Mouse (Mus musculus) ES-E14 (cell line): Measurements from ENCODE around the gene Lgr6. TPM values are rescaled to one million over a fixed set of nuclear protein-coding genes. Genes with fewer than 3 reads are reported as not detected.

Experiments
- DNase-seq: peaks from one replicate; pipeline ENCODE4 v3.0.0-alpha.2; 2013; ENCODE audit warnings: low read depth, low spot score
- H3K27ac ChIP-seq: 2 replicates; pipeline ENCODE4 v1.5.1; 2012; ENCODE audit warnings: low read depth, mild to moderate bottlenecking, low read length, moderate library complexity, mixed read lengths; ENCODE audit not compliant: poor library complexity, insufficient read depth, severe bottlenecking
- H3K36me3 ChIP-seq: 2 replicates; pipeline ENCODE4 v1.6.1; 2012; ENCODE audit warnings: mild to moderate bottlenecking, low read length, moderate library complexity, mixed read lengths; ENCODE audit not compliant: control insufficient read depth, poor library complexity, insufficient read depth, severe bottlenecking
- H3K4me1 ChIP-seq, 2 experiments: fragments of 150-350 bp in 1 of 2; sonication (generic) in 1 of 2; 2 replicates each; pipeline ENCODE4 v1.6.1; 2012; ENCODE audit warnings: low read length in 2 of 2, mild to moderate bottlenecking in 1 of 2, mixed read lengths in 1 of 2; ENCODE audit not compliant: control insufficient read depth in 2 of 2, insufficient read depth in 2 of 2, poor library complexity in 1 of 2
- H3K4me3 ChIP-seq, 2 experiments: fragments of 150-350 bp in 1 of 2; sonication (generic) in 1 of 2; 2 replicates each; pipeline ENCODE4 v1.5.1; 2012; ENCODE audit warnings: low read length in 2 of 2, low read depth in 1 of 2, mild to moderate bottlenecking in 1 of 2, mixed read lengths in 1 of 2; ENCODE audit not compliant: insufficient read depth in 1 of 2, poor library complexity in 1 of 2, severe bottlenecking in 1 of 2
- H3K9ac ChIP-seq: 2 replicates; pipeline ENCODE4 v1.6.1; 2012; ENCODE audit warnings: low read depth, mild to moderate bottlenecking, low read length, mixed read lengths; ENCODE audit not compliant: poor library complexity, insufficient read depth, severe bottlenecking
- H3K9me3 ChIP-seq: fragments of 150-350 bp; sonication (generic); 2 replicates; pipeline ENCODE4 v1.6.1; 2012; ENCODE audit warnings: low read depth, mild to moderate bottlenecking, low read length; ENCODE audit not compliant: control insufficient read depth, insufficient read depth
- CHD2 ChIP-seq: IDR thresholded peaks from 2 replicates; pipeline ENCODE4 v1.6.1; 2014; ENCODE audit warnings: mild to moderate bottlenecking, low read depth, low read length, inconsistent platforms
- HCFC1 ChIP-seq: IDR thresholded peaks from 2 replicates; pipeline ENCODE4 v1.6.1; 2012; ENCODE audit warnings: low read length, inconsistent platforms, borderline replicate concordance; ENCODE audit not compliant: insufficient read depth
- MAFK ChIP-seq: IDR thresholded peaks from 2 replicates; pipeline ENCODE4 v1.6.1; 2014; ENCODE audit warnings: mild to moderate bottlenecking, low read depth, low read length, inconsistent platforms; ENCODE audit not compliant: insufficient read depth
- ZC3H11A ChIP-seq: IDR thresholded peaks from 2 replicates; pipeline ENCODE4 v1.6.1; 2012; ENCODE audit warnings: low read depth, mild to moderate bottlenecking, inconsistent platforms, low read length, borderline replicate concordance
- ZNF384 ChIP-seq: IDR thresholded peaks from 2 replicates; pipeline ENCODE4 v1.6.1; 2012; ENCODE audit warnings: low read depth, low read length, inconsistent platforms
- in situ Hi-C, 2 experiments: fragments of 600-800 bp; cut with MboI; formaldehyde crosslinking; loops; one replicate each; pipeline ENCODE4 v1.15.1; 2025; ENCODE audit warnings: low sequenced_read_pairs in 2 of 2, inconsistent platforms in 1 of 2; ENCODE audit not compliant: unreplicated experiment in 2 of 2
- total RNA-seq: library from RNA; depleted of rRNA; stranded (reverse); fragments of 300-350 nt; gene quantifications from 2 replicates; pipeline ENCODE4 v1.2.3, GENCODE M21; 2012

Lgr6 gene
- total RNA-seq, 1 experiment = 1.7 TPM

DNA sequence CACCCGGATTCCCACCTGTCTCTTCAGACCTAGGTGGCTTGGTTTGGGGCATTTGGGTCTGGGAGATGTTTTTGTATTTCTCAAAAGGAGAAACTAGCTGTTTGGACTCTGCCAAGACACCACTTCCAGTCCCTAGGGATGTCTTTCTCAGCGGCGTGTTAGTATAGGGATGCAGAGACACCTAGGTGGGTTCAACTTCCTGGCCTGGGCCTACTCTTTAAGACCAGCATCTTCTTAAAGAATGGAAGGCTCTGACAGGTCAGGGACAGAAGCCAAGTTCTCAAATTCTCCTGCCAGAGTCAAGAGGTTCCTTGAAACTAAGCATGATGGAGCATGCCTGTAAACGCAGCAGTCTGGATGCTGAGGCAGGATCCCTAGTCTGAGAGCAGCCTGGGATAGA is 43.4 kb upstream of the Lgr6 start:
- in situ Hi-C loops = no loop called here
- no peak for DNase-seq
- peak overlapping the region; percentile 61 to 85; a peak in 3 of 4 replicates for H3K4me3 ChIP-seq
- TF ChIP-seq MAFK (no peak), ZNF384 (no peak), CHD2 (no peak), HCFC1 (no peak), ZC3H11A (no peak)
- H3K9me3 ChIP-seq = no peaks in the 10 kb centered on the region
- H3K27ac ChIP-seq = no peak overlapping the region
- H3K4me1 ChIP-seq = peaks cover 1 to 2% of the 10 kb centered on the region in 2 experiments; a peak in 1 of 4 replicates
- peaks cover 4% of the 10 kb centered on the region; the same call in 1 of the 2 replicates for H3K36me3 ChIP-seq
- peak overlapping the region; percentile 82; the same call in 1 of the 2 replicates for H3K9ac ChIP-seq

DNA sequence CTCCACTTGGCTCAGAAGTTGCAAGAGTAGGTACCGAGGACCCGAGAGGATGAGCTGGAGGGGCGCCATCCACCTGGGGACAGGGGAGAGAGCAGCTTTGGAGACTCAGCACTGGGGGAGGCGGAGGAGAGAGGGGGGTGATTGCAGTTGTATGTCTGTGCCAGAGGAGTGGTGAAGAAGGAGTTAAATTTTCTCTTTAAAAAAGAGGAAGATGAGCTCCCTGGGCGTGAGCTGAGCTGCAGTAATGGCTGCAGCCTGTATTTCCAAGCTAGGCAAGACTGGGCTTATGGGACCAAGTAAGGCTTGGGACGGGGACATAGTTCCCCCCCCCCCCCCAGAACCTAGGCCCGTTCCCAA is 42.6 kb upstream of the Lgr6 start:
- 0 out of 2 replicates have a peak overlapping the region, but pooled peaks have one; percentile 15 for H3K27ac ChIP-seq
- peak overlapping the region; percentile 61 to 85 for H3K4me3 ChIP-seq
- DNase-seq = no peak
- peaks cover 4% of the 10 kb centered on the region; the same call in 1 of the 2 replicates for H3K36me3 ChIP-seq
- peak overlapping the region; percentile 82 for H3K9ac ChIP-seq
- H3K4me1 ChIP-seq = peaks cover 1 to 2% of the 10 kb centered on the region in 2 experiments; a peak in 1 of 4 replicates
- TF ChIP-seq ZC3H11A (no peak), ZNF384 (no peak)
- H3K9me3 ChIP-seq = no peaks in the 10 kb centered on the region
- in situ Hi-C loops = no loop called here

DNA sequence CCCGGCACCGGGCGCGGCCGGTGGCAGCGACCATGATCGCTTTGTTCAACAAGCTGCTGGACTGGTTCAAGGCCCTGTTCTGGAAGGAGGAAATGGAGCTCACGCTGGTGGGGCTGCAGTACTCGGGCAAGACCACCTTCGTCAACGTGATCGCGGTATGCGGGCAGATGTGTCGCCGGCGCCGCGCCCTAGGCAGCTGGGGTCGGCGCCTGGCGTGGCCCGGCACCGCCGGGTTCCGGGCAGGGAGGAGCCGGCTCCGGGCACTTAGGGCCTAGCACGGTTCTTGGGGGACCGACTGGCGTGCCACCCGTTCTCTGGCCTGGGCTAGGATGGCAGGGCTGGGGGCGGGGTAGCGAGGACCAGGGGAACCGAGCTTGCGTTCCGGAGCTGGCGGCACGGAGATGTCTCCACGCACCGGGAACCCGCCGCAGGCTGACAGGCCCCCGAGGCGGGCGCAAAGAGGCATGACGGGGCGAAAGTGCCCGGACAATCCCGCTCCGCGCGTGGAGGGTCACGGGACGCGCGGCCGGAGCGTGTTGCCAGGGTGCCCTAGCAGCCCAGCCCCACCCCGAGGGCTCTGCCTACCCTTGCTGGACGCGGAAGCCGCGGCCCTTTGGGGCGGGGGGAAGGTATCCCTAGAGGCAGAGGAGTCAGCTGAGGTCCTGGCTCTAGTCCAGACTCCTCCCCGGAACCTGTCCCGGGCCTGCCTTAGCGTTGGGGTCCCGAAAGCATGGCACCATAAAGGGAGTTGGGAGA is 42.0 kb upstream of the Lgr6 start:
- H3K36me3 ChIP-seq = no peaks in the 10 kb centered on the region; the same call in 1 of the 2 replicates
- peak overlapping the region; percentile 48 for H3K27ac ChIP-seq
- TF ChIP-seq HCFC1 (0 out of 2 replicates have a peak, but pooled peaks have one; percentile 42), ZC3H11A (no peak)
- no peaks in the 10 kb centered on the region for H3K9me3 ChIP-seq
- peak overlapping the region; percentile 82 for H3K9ac ChIP-seq
- DNase-seq = no peak
- in situ Hi-C loops = no loop called here
- H3K4me3 ChIP-seq = peak overlapping the region; percentile 61 to 85
- H3K4me1 ChIP-seq = 0 out of 4 replicates have a peak, but pooled peaks cover 0 to 1% of the 10 kb centered on the region in 2 experiments

DNA sequence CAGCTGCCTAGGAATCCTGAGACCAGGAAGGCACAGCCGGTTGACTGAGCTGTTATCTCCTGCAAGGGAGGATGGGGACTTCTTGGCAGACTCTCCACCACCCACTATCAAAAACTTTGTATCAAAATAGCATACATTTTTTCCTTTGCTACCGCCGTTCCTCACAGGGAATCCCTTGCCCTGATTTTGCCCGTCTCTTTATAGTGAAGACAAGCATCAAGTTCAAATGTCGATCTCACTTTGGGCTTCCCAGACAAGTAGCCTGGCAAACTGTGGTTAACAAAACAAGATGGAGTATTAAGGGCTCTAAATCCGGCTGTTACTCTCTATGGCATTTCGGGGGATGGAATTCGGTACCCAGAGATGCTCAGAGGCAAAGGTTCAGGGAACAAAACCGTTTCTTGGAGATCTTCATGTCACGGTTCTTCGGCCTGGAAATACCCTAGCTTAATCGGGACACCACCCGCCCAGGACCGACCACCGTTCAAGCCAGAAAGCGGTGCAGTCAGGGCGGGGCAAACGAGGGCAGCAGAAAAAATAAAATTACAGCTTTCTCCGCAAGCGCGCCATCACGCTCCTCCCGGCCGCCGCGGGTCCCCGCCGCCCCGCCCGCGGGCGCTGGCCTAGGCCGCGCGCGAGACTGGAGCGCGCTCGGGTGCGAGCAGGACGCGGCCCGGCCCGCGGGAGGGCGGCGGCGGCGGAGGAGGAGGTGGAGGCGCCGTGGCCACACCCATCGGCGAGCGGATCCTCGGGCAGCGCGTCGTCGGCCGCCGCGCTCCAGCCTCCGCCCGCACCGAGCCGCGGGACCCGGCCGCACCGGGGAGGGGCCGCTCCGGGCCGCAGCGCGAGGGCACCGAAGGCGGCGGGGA is 41.2 kb upstream of the Lgr6 start, which contains the start of gene Arl8a:
Gene Arl8a (plus strand): TSS at position 748 of the 869 bp plus-strand sequence.
- no peaks in the 10 kb centered on the region for H3K9me3 ChIP-seq
- peak within 1 kb of the TSS; percentile 82 for H3K9ac ChIP-seq
- in situ Hi-C loops = no loop called here
- peak within 1 kb of the TSS; percentile 48 for H3K27ac ChIP-seq
- 0 out of 4 replicates have a peak, but pooled peaks cover 0 to 1% of the 10 kb centered on the region in 2 experiments for H3K4me1 ChIP-seq
- no peak for DNase-seq
- no peak for TF ChIP-seq MAFK
- no peak for TF ChIP-seq ZC3H11A
- no peak for TF ChIP-seq CHD2
- TF ChIP-seq ZNF384 = no peak
- no peak for TF ChIP-seq HCFC1
- H3K36me3 ChIP-seq = no peaks in the 10 kb centered on the region; the same call in 1 of the 2 replicates
- H3K4me3 ChIP-seq = peak within 1 kb of the TSS; percentile 61 to 85
